Mouse (Mus musculus): Measurements from ENCODE around the gene Wdr70. TPM values are rescaled to one million over a fixed set of nuclear protein-coding genes. Genes with fewer than 3 reads are reported as not detected.

The Wdr70 gene
- polyA plus RNA-seq, 1 experiment from 2014 or later, result 52.5 TPM

- WGBS, result 82% methylated on average over 3 of the region's 3 CpGs
- no peaks in the 10 kb centered on the region for H3K4me1 ChIP-seq (replicated peaks; ENCODE audit: control insufficient read depth, insufficient read depth, low read length)
- ATAC-seq (ENCODE audit: low read depth), result no peak
- H3K36me3 ChIP-seq (ENCODE audit: control insufficient read depth, insufficient read depth, low read length), result peaks cover 4% of the 10 kb centered on the region; the same call in 1 of the 2 replicates
- H3K9me3 ChIP-seq (ENCODE audit: control insufficient read depth, low read length), result no peaks in the 10 kb centered on the region
- no peak overlapping the region for H3K4me2 ChIP-seq (ENCODE audit: low read depth, low read length)
- no peak overlapping the region for H3K9ac ChIP-seq (ENCODE audit: low read length)
- H3K4me3 ChIP-seq (ENCODE audit: low read length), result no peak overlapping the region
- H3K27ac ChIP-seq (ENCODE audit: low read length), result no peak overlapping the region
- no peaks in the 10 kb centered on the region for H3K27me3 ChIP-seq (ENCODE audit: control insufficient read depth, insufficient read depth, low read depth, low read length)
These were observed 47.8 kb downstream of the Wdr70 start for GRCm38 (mm10) chr15:8051177-8051576.

DNA sequence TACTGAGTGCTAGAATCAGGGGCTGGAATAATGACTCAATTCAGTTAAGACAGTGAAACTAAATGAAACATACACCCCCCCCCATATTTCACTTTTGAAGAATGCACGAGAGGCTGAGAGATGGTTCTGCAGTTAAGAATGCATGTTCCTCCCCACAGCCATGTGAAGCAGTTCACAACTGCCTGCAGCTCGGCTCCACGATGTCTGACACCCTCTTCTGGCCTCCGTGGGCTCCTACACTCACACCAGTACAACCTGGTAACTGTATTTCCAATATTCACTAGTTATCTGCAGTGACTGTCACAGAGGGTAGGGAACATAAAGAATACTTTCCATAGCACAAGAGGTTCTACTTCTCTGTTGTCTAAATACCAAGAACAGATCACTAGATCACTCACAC is 59.2 kb downstream of the Wdr70 start:
- WGBS, result 53% methylated on average over 4 of the region's 4 CpGs
- no peak overlapping the region for H3K4me3 ChIP-seq (ENCODE audit: low read length)
- no peak for ATAC-seq (ENCODE audit: low read depth)

GRCm38 (mm10) chr15:8038457-8038856 is 60.6 kb downstream of the Wdr70 start:
- Histone ChIP-seq H3K27ac (ENCODE audit: low read length) (no peak overlapping the region), H3K9ac (ENCODE audit: low read length) (no peak overlapping the region), H3K27me3 (ENCODE audit: control insufficient read depth, insufficient read depth, low read depth, low read length) (no peaks in the 10 kb centered on the region), H3K36me3 (ENCODE audit: control insufficient read depth, insufficient read depth, low read length) (no peaks in the 10 kb centered on the region; the same call in 1 of the 2 replicates), H3K4me2 (ENCODE audit: low read depth, low read length) (no peak overlapping the region), H3K4me1 (replicated peaks; ENCODE audit: control insufficient read depth, insufficient read depth, low read length) (no peaks in the 10 kb centered on the region), H3K9me3 (ENCODE audit: control insufficient read depth, low read length) (no peaks in the 10 kb centered on the region), H3K4me3 (ENCODE audit: low read length) (no peak overlapping the region)
- ATAC-seq (ENCODE audit: low read depth), result no peak
- WGBS, result 84% methylated on average over 5 of the region's 5 CpGs

More for the DNA sequence above, 59.2 kb downstream of the Wdr70 start:
- Histone ChIP-seq H3K27me3 (ENCODE audit: control insufficient read depth, insufficient read depth, low read depth, low read length) (no peaks in the 10 kb centered on the region), H3K9me3 (ENCODE audit: control insufficient read depth, low read length) (no peaks in the 10 kb centered on the region), H3K36me3 (ENCODE audit: control insufficient read depth, insufficient read depth, low read length) (no peaks in the 10 kb centered on the region; the same call in 1 of the 2 replicates), H3K4me1 (replicated peaks; ENCODE audit: control insufficient read depth, insufficient read depth, low read length) (no peaks in the 10 kb centered on the region), H3K9ac (ENCODE audit: low read length) (no peak overlapping the region), H3K27ac (ENCODE audit: low read length) (no peak overlapping the region), H3K4me2 (ENCODE audit: low read depth, low read length) (no peak overlapping the region)

GRCm38 (mm10) chr15:8037825-8038224 is 61.2 kb downstream of the Wdr70 start:
- Histone ChIP-seq H3K27ac (ENCODE audit: low read length) (no peak overlapping the region), H3K9ac (ENCODE audit: low read length) (no peak overlapping the region), H3K36me3 (ENCODE audit: control insufficient read depth, insufficient read depth, low read length) (no peaks in the 10 kb centered on the region; the same call in 1 of the 2 replicates), H3K4me2 (ENCODE audit: low read depth, low read length) (no peak overlapping the region), H3K4me1 (replicated peaks; ENCODE audit: control insufficient read depth, insufficient read depth, low read length) (no peaks in the 10 kb centered on the region), H3K9me3 (ENCODE audit: control insufficient read depth, low read length) (no peaks in the 10 kb centered on the region), H3K4me3 (ENCODE audit: low read length) (no peak overlapping the region), H3K27me3 (ENCODE audit: control insufficient read depth, insufficient read depth, low read depth, low read length) (no peaks in the 10 kb centered on the region)
- 58% methylated on average over 3 of the region's 3 CpGs for WGBS
- no peak for ATAC-seq (ENCODE audit: low read depth)

GRCm38 (mm10) chr15:8031211-8031610 is 67.8 kb downstream of the Wdr70 start:
- no peak for ATAC-seq (ENCODE audit: low read depth)
- H3K27ac ChIP-seq (ENCODE audit: low read length), result no peak overlapping the region
- H3K4me3 ChIP-seq (ENCODE audit: low read length), result no peak overlapping the region
- no peaks in the 10 kb centered on the region for H3K36me3 ChIP-seq (ENCODE audit: control insufficient read depth, insufficient read depth, low read length)
- no peak overlapping the region for H3K9ac ChIP-seq (ENCODE audit: low read length)
- H3K4me1 ChIP-seq (replicated peaks; ENCODE audit: control insufficient read depth, insufficient read depth, low read length), result no peaks in the 10 kb centered on the region
- H3K4me2 ChIP-seq (ENCODE audit: low read depth, low read length), result no peak overlapping the region
- H3K27me3 ChIP-seq (ENCODE audit: control insufficient read depth, insufficient read depth, low read depth, low read length), result no peaks in the 10 kb centered on the region
- WGBS, result 83% methylated on average over 7 of the region's 7 CpGs
- no peaks in the 10 kb centered on the region for H3K9me3 ChIP-seq (ENCODE audit: control insufficient read depth, low read length)

DNA sequence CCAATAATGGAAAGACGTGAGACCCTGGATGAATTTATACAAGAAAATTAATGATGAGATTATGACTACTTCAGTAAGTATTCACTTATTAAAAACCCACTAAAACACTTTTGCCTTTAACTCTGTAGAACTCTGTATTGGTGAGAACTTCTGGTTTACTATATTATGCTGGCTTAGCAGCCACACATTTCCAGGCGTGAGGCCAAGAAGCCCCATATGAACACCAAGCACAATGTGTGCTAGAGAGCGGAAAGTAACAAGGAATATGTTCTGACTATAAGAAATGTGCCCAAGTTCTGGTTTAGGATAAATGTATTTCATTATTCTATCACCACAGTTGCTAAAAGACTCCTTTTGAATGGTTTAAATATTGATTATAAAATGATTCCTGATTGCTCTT is 68.4 kb downstream of the Wdr70 start:
- H3K4me3 ChIP-seq (ENCODE audit: low read length), result no peak overlapping the region
- H3K9ac ChIP-seq (ENCODE audit: low read length), result no peak overlapping the region
- no peaks in the 10 kb centered on the region for H3K27me3 ChIP-seq (ENCODE audit: control insufficient read depth, insufficient read depth, low read depth, low read length)
- no peaks in the 10 kb centered on the region for H3K36me3 ChIP-seq (ENCODE audit: control insufficient read depth, insufficient read depth, low read length)
- H3K4me1 ChIP-seq (replicated peaks; ENCODE audit: control insufficient read depth, insufficient read depth, low read length), result no peaks in the 10 kb centered on the region
- H3K27ac ChIP-seq (ENCODE audit: low read length), result no peak overlapping the region
- WGBS, result 85% methylated on average over 3 of the region's 3 CpGs
- no peak for ATAC-seq (ENCODE audit: low read depth)
- no peak overlapping the region for H3K4me2 ChIP-seq (ENCODE audit: low read depth, low read length)
- H3K9me3 ChIP-seq (ENCODE audit: control insufficient read depth, low read length), result no peaks in the 10 kb centered on the region

- Histone ChIP-seq H3K4me2 (ENCODE audit: low read depth, low read length) (no peak overlapping the region), H3K4me3 (ENCODE audit: low read length) (no peak overlapping the region), H3K9me3 (ENCODE audit: control insufficient read depth, low read length) (no peaks in the 10 kb centered on the region), H3K27me3 (ENCODE audit: control insufficient read depth, insufficient read depth, low read depth, low read length) (no peaks in the 10 kb centered on the region), H3K27ac (ENCODE audit: low read length) (no peak overlapping the region), H3K9ac (ENCODE audit: low read length) (no peak overlapping the region), H3K4me1 (replicated peaks; ENCODE audit: control insufficient read depth, insufficient read depth, low read length) (no peaks in the 10 kb centered on the region), H3K36me3 (ENCODE audit: control insufficient read depth, insufficient read depth, low read length) (no peaks in the 10 kb centered on the region)
- 87% methylated on average over 2 of the region's 2 CpGs for WGBS
- ATAC-seq (ENCODE audit: low read depth), result no peak
These were observed 71.5 kb downstream of the Wdr70 start for GRCm38 (mm10) chr15:8027503-8027902.

- WGBS, result 90% methylated on average over 7 of the region's 7 CpGs
- no peaks in the 10 kb centered on the region for H3K36me3 ChIP-seq (ENCODE audit: control insufficient read depth, insufficient read depth, low read length)
- H3K4me3 ChIP-seq (ENCODE audit: low read length), result no peak overlapping the region
- H3K27me3 ChIP-seq (ENCODE audit: control insufficient read depth, insufficient read depth, low read depth, low read length), result no peaks in the 10 kb centered on the region
- no peak overlapping the region for H3K9ac ChIP-seq (ENCODE audit: low read length)
- H3K4me2 ChIP-seq (ENCODE audit: low read depth, low read length), result no peak overlapping the region
- no peaks in the 10 kb centered on the region for H3K4me1 ChIP-seq (replicated peaks; ENCODE audit: control insufficient read depth, insufficient read depth, low read length)
- no peaks in the 10 kb centered on the region for H3K9me3 ChIP-seq (ENCODE audit: control insufficient read depth, low read length)
- no peak overlapping the region for H3K27ac ChIP-seq (ENCODE audit: low read length)
- ATAC-seq (ENCODE audit: low read depth), result no peak
These were observed 87.6 kb downstream of the Wdr70 start for GRCm38 (mm10) chr15:8011418-8011817.

- Histone ChIP-seq H3K9me3 (ENCODE audit: control insufficient read depth, low read length) (no peaks in the 10 kb centered on the region), H3K36me3 (ENCODE audit: control insufficient read depth, insufficient read depth, low read length) (no peaks in the 10 kb centered on the region), H3K4me2 (ENCODE audit: low read depth, low read length) (no peak overlapping the region), H3K9ac (ENCODE audit: low read length) (no peak overlapping the region), H3K27ac (ENCODE audit: low read length) (no peak overlapping the region), H3K27me3 (ENCODE audit: control insufficient read depth, insufficient read depth, low read depth, low read length) (no peaks in the 10 kb centered on the region), H3K4me3 (ENCODE audit: low read length) (no peak overlapping the region), H3K4me1 (replicated peaks; ENCODE audit: control insufficient read depth, insufficient read depth, low read length) (no peaks in the 10 kb centered on the region)
- 64% methylated on average over 8 of the region's 8 CpGs for WGBS
- ATAC-seq (ENCODE audit: low read depth), result no peak
These were observed 91.6 kb downstream of the Wdr70 start for GRCm38 (mm10) chr15:8007413-8007812.

- ATAC-seq (ENCODE audit: low read depth), result no peak
- 86% methylated on average over 1 of the region's 1 CpGs for WGBS
- Histone ChIP-seq H3K9ac (ENCODE audit: low read length) (no peak overlapping the region), H3K27me3 (ENCODE audit: control insufficient read depth, insufficient read depth, low read depth, low read length) (no peaks in the 10 kb centered on the region), H3K4me3 (ENCODE audit: low read length) (no peak overlapping the region), H3K9me3 (ENCODE audit: control insufficient read depth, low read length) (no peaks in the 10 kb centered on the region), H3K27ac (ENCODE audit: low read length) (no peak overlapping the region), H3K4me1 (replicated peaks; ENCODE audit: control insufficient read depth, insufficient read depth, low read length) (no peaks in the 10 kb centered on the region), H3K4me2 (ENCODE audit: low read depth, low read length) (no peak overlapping the region), H3K36me3 (ENCODE audit: control insufficient read depth, insufficient read depth, low read length) (no peaks in the 10 kb centered on the region)
These were observed 93.0 kb downstream of the Wdr70 start for GRCm38 (mm10) chr15:8006056-8006455.
